Mouse (Mus musculus) embryonic fibroblast, embryonic 13.5 days (primary cell): Measurements from ENCODE around the gene Fam187a.

Experiments used
- CTCF ChIP-seq: IDR thresholded peaks from 2 replicates; pipeline ENCODE4 v1.5.1; 2011; ENCODE audit warnings: mild to moderate bottlenecking, control low read depth, low read length, moderate library complexity, borderline replicate concordance; ENCODE audit not compliant: insufficient read depth
- POLR2A ChIP-seq: IDR thresholded peaks from 2 replicates; pipeline ENCODE4 v1.6.1; 2011; ENCODE audit warnings: low read depth, mild to moderate bottlenecking, control low read depth, low read length, moderate library complexity

- no peak for TF ChIP-seq CTCF
- TF ChIP-seq POLR2A: no peak
Measured at GRCm38 (mm10) chr11:102845926-102846325, 39.0 kb upstream of the Fam187a start.
